Mouse (Mus musculus) CD8-positive naive resting alpha-beta T cell, adult 2 months (primary cell): Measurements from ENCODE around the gene Ociad2.
"Not testable (repeated sequence)": the region's sequence is repeated elsewhere in the genome, so short reads cannot be mapped to it uniquely, and the experiment has no call there.

ENCODE experiments used
- DNase-seq, 2 experiments: peaks; one replicate each; pipeline ENCODE4 v3.0.0; 2022; ENCODE audit warnings: low read depth in 2 of 2, low spot score in 2 of 2

The Ociad2 gene

GRCm38 (mm10) chr5:73353978-73354377 is 13.2 kb upstream of the Ociad2 start:
- DNase-seq, result no peak

- no peak for DNase-seq
These were observed 12.7 kb upstream of the Ociad2 start for GRCm38 (mm10) chr5:73353519-73353918.

- no peak for DNase-seq
These were observed 11.0 kb upstream of the Ociad2 start for GRCm38 (mm10) chr5:73351796-73352195.

- no peak for DNase-seq
These were observed 8.7 kb upstream of the Ociad2 start for GRCm38 (mm10) chr5:73349514-73349913.

GRCm38 (mm10) chr5:73345254-73345653 is 4.4 kb upstream of the Ociad2 start:
- DNase-seq, result no peak

GRCm38 (mm10) chr5:73344310-73344709 is 3.5 kb upstream of the Ociad2 start:
- DNase-seq, result no peak

- DNase-seq, result no peak
These were observed 2.0 kb upstream of the Ociad2 start for GRCm38 (mm10) chr5:73342701-73343355.

- no peak for DNase-seq
These were observed 777 bp downstream of the Ociad2 start for GRCm38 (mm10) chr5:73339779-73340722.

GRCm38 (mm10) chr5:73338832-73339163 is 2.0 kb downstream of the Ociad2 start:
- DNase-seq, result no peak

GRCm38 (mm10) chr5:73337961-73338831 is 2.6 kb downstream of the Ociad2 start:
- DNase-seq, result no peak

- DNase-seq, result no peak
These were observed 4.4 kb downstream of the Ociad2 start for GRCm38 (mm10) chr5:73336448-73336847.

GRCm38 (mm10) chr5:73331002-73331401 is 9.8 kb downstream of the Ociad2 start:
- DNase-seq, result no peak

GRCm38 (mm10) chr5:73324526-73325170 is 16.2 kb downstream of the Ociad2 start:
- no peak for DNase-seq

GRCm38 (mm10) chr5:73323602-73324001 is 17.2 kb downstream of the Ociad2 start:
- DNase-seq, result no peak

GRCm38 (mm10) chr5:73322684-73323083 is 18.1 kb downstream of the Ociad2 start:
- DNase-seq, result not testable (repeated sequence)

- no peak for DNase-seq
These were observed 21.5 kb downstream of the Ociad2 start for GRCm38 (mm10) chr5:73319306-73319705.

GRCm38 (mm10) chr5:73314654-73315053 is 26.2 kb downstream of the Ociad2 start:
- DNase-seq, result no peak

GRCm38 (mm10) chr5:73313591-73313990 is 27.2 kb downstream of the Ociad2 start:
- no peak for DNase-seq

- DNase-seq, result no peak
These were observed 29.4 kb downstream of the Ociad2 start for GRCm38 (mm10) chr5:73311458-73311857.

GRCm38 (mm10) chr5:73310401-73310800 is 30.4 kb downstream of the Ociad2 start:
- DNase-seq, result no peak

GRCm38 (mm10) chr5:73309496-73309895 is 31.3 kb downstream of the Ociad2 start:
- no peak for DNase-seq
